Mouse (Mus musculus) cerebellum, postnatal 10 days (tissue): ENCODE results near the gene Gm7247.
"Not testable (repeated sequence)": the region's sequence is repeated elsewhere in the genome, so short reads cannot be mapped to it uniquely, and the experiment has no call there.

Source experiments
- DNase-seq, 2 experiments: peaks; one replicate each; pipeline ENCODE4 v3.0.0; 2021; ENCODE audit warnings: mixed read lengths in 2 of 2

Gene Gm7247

DNA sequence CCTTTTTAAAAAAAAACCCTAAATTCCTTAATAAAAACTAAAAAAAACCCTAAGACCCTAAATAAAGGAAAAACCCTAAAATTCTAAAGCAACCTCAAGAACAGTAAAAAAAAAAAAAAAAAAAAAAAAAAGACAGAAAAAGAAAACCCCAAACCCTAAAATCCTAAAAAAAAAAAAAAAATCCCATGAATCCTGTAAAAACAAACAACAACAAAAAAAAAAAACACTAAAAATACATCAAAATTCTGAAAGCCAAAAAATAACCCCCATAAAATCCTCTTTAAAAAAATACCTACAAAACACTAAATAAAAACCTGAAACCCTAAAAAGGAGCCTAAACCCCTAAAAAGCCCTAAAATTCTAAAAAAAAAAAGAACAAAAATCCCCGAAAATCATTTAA is 135.4 kb downstream of the Gm7247 start:
- DNase-seq, result no peak

DNA sequence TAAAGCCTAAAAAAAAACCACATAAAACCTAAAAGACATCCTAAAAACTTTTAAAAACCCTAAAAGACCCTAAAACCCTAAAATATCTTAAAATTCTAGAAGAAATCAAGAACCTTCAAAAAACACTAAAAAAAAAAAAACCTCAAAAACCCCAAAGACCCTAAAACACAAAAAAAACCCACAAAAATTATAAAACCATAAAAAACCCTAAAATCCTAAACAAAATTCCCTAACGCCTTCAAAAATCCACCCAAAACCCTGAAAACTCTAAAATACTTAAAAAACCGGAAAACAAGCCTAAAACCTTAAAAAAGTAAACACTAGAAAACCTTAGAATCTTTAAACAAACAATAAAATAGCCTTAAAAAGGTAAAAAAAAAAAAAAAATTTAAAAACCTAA is 136.4 kb downstream of the Gm7247 start:
- DNase-seq, result no peak

DNA sequence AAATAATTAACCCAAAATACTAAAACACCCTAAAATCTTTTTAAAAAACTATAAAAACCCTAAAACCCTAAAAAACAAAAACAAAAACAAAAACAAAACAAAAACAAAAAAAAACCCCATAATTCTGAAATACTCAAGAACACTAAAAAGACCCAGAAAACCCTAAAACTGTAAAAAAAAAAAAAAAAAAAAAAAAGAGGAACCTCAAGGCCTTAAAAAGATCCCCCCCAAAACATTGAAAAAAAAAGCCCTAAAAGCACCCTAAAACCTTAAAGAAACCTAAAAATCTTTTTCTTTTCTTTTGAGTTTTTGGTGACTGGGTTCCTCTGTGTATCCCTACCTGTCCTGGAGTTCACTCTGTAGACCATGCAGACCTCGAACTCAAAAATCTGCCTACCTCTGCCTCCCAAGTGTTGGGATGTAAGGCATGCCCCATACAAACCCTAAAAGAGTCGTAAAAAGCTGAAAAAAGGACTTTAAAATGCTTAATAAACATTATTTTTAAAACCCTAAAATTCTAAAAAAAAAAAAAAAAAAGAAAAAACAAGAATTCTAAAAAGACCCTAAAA is 138.2 kb downstream of the Gm7247 start:
- no peak for DNase-seq

DNA sequence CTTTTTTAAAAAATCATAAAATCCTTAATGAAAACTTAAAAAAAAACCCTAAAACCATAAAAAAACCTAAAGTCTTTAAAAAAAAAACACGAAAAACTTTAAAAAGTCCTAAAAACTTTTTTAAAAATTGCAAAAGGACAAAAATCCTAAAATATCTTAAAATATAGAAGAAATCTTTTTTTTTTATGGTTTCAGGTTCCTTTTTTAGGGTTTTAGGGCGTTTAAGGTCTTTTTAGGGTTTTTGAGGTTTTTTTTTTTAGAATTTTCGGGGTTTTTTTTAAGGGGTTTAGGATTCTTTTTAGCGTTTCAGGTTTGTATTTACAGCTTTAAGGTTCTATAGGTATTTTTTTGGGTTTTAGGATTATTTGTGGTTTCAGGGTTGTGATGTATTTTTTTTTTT is 138.9 kb downstream of the Gm7247 start:
- no peak for DNase-seq

DNA sequence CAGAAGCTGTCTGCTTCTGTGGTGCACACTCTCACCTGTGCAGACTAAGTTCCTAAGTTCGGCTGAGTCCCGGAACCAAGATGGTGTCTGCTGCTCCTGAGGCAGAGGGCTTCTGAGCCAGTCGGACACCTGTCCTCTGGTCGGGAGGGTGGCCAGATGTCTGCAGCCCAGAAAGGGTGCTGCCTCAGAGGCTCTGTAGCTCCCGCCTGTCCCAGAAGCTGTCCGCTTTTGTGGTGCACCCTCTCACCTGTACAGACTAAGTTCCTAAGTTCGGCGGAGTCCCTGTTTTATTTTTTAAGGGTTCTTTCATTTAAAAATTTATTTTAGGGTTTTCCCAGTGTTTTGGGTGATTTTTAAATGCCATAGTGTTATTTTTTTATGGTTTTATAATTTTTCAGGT is 145.9 kb downstream of the Gm7247 start:
- no peak for DNase-seq

DNA sequence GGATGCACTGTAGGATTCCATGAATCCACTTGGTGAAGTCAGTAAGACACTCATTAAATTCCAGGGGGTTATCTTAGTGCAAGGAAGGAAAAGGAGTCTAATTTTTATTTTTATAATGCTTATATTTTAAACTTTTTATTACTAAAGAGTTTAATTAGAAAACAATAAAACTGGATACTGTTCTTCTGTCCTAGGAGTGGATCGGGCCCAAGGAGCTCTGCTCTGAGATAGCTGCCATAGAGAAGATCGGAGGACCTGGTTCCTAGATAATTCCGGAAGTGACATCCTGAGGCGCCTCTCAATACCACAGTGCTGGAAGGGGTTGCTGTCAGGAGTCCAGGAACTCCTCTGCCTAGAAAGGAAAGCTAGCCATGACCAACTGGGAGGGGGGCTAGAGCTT is 190.9 kb downstream of the Gm7247 start, which contains the start of gene Gm5622:
Gene Gm5622 (plus strand): TSS at position 301 of the 400 bp plus-strand sequence.
- DNase-seq, result no peak

DNA sequence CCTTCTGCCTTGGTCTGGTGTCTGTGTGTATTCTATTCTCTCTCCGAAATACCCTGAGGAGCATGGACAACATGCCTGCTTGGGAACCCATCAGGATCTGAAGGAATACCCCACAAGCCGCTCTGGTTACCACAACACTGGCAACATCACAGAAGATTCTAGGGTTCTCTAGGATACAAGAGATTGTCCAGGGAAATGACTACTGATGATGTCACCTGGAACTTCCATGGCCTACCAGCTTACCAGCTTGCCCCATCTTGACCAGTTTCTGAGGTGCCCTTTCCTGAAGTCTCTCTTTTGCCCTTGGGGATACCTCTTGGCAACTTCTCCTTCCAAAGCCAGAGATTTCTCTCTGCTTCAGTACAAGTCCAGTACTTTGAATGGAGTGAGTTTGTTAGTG is 212.4 kb downstream of the Gm7247 start, which contains the start of gene Gm17175:
Gene Gm17175 (minus strand): TSS at position 101 of the 400 bp plus-strand sequence.
- not testable (repeated sequence) for DNase-seq

DNA sequence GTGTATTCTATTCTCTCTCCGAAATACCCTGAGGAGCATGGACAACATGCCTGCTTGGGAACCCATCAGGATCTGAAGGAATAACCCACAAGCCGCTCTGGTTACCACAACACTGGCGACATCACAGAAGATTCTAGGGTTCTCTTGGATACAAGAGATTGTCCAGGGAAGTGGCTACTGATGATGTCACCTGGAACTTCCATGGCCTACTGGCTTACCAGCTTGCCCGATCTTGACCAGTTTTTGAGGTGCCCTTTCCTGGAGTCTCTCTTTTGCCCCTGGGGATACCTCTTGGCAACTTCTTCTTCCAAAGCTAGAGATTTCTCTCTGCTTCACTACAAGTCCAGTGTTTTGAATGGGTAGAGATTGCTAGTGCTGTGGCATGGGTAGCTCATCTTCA is 230.5 kb downstream of the Gm7247 start, which contains the start of gene Gm17174:
Gene Gm17174 (minus strand): TSS at position 101 of the 400 bp plus-strand sequence.
- DNase-seq, result not testable (repeated sequence)

DNA sequence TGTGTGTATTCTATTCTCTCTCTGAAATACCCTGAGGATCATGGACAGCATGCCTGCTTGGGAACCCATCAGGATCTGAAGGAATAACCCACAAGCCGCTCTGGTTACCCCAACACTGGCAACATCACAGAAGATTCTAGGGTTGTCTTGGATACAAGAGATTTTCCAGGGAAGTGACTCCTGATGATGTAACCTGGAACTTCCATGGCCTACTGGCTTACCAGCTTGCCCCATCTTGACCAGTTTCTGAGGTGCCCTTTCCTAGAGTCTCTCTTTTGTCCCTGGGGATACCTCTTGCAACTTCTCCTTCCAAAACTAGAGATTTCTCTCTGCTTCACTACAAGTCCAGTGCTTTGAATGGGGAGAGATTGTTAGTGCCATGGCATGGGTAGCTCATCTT is 249.7 kb downstream of the Gm7247 start, which contains the start of gene Gm17078:
Gene Gm17078 (minus strand): TSS at position 101 of the 400 bp plus-strand sequence.
- DNase-seq, result no peak
